Mouse (Mus musculus) olfactory bulb, adult 2 months (tissue): ENCODE results near the gene Lgr4. TPM values are rescaled to one million over a fixed set of nuclear protein-coding genes. Genes with fewer than 3 reads are reported as not detected.

ENCODE experiments used
- H3K27ac ChIP-seq: fragments of 200-500 bp; 2 replicates; pipeline ENCODE4 v1.5.1; 2012; ENCODE audit warnings: low read depth, low read length; ENCODE audit not compliant: insufficient read depth
- H3K4me1 ChIP-seq: fragments of 200-500 bp; 2 replicates; pipeline ENCODE4 v1.6.1; 2012; ENCODE audit warnings: low read length; ENCODE audit not compliant: control insufficient read depth, insufficient read depth
- H3K4me3 ChIP-seq: fragments of 200-500 bp; 2 replicates; pipeline ENCODE4 v1.5.1; 2012; ENCODE audit warnings: mild to moderate bottlenecking, low read depth, low read length, moderate library complexity; ENCODE audit not compliant: insufficient read depth
- CTCF ChIP-seq: fragments of 200-500 bp; IDR thresholded peaks from 2 replicates; pipeline ENCODE4 v1.5.1; 2012; ENCODE audit warnings: low read depth, mild to moderate bottlenecking, low read length, moderate library complexity; ENCODE audit not compliant: insufficient read depth
- POLR2A ChIP-seq: fragments of 200-500 bp; IDR thresholded peaks from 2 replicates; pipeline ENCODE4 v1.6.1; 2012; ENCODE audit warnings: mild to moderate bottlenecking, low read depth, low read length, moderate library complexity; ENCODE audit not compliant: insufficient read depth
- WGBS: fragments of 180-500 bp; shearing (Covaris S2); methylation state at CpG from one replicate; pipeline ENCODE4 v1.1.7; 2018; 5-methylcytosine and 5-hydroxymethylcytosine counted together
- polyA plus RNA-seq: library from polyadenylated mRNA; stranded (reverse); fragments of >200 nt; gene quantifications from 2 replicates; pipeline ENCODE4 v1.2.4, GENCODE M21; 2012; ENCODE audit warnings: low replicate concordance; ENCODE audit not compliant: missing spikeins, insufficient read depth, insufficient read length

Lgr4 gene
- polyA plus RNA-seq, 1 experiment = not detected

DNA sequence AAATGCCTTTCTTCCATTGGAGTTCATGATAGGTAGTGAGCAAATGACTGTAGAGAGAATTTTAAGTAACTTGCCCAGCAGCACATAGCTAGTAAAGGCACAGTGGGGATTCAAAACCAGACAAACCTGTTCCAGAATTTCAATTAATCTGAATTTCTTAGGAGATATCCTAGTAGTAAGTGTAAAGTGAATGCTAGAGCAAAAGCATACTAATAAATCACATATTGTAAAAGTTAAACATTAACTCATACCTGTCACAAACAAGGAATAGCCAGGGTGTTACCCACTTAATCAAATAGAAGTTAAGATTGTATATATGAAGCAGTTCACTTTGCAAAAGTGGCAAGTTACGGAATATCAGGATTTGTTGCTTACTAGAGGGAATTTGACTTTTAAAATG lies 74.3 kb downstream of the Lgr4 start:
- 98% methylated on average over 1 of the region's 1 CpGs for WGBS
- TF ChIP-seq POLR2A (no peak), CTCF (no peak)
- Histone ChIP-seq H3K4me1 (0 out of 2 replicates have a peak, but pooled peaks cover 5% of the 10 kb centered on the region), H3K27ac (no peak overlapping the region), H3K4me3 (no peak overlapping the region)

DNA sequence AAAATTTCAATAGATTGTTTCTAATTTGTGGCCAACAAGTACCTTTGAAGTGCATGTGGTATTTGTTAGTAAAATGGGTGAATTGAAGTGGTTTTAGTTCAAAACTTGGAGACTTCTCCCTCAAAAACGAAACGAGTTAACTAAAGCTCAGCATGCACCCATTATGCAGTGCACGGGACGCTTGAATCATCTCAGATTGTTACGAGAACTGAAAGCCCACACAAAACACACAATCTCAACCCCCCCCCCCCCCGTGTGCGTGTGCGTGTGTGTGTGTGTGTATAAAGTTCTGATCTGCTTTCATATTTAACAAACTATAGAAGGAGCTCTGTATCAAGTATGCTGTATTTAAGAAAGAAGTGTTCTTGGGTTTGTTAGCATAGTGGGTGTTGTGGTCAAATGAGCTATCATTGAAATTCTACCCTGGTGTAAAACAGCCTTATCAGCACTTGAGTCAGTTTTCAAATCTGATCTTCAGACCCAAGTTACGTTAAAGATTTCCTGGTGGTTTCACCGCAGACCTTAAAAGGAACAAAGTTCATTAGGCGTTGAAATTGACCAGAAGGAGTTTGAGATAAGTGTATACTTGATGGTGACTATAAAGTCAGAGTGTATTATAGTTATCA lies 75.1 kb downstream of the Lgr4 start:
- Histone ChIP-seq H3K27ac (no peak overlapping the region), H3K4me3 (no peak overlapping the region), H3K4me1 (0 out of 2 replicates have a peak, but pooled peaks cover 2% of the 10 kb centered on the region)
- TF ChIP-seq POLR2A (no peak), CTCF (no peak)
- WGBS = 58% methylated on average over 11 of the region's 11 CpGs

DNA sequence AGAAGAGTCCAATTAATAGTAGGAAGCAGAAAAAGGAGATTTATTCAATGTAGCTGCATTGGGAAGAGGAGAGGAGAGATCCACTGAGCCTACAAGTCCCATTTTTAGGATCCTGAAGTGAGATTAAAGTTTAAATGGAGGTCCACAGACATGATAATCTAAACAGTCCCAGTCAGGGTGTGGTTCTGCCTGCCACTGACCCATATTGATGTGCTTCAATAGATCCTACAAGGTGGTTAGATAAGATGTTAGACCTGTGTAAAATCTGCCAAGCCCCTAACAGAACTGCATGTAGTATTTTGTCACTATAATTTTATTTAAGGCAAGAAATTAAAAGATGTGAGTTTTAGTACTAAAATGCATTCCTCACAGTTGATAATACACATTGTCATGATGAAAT lies 76.0 kb downstream of the Lgr4 start:
- H3K27ac ChIP-seq = no peak overlapping the region
- no peak overlapping the region for H3K4me3 ChIP-seq
- 0 out of 2 replicates have a peak, but pooled peaks cover 2% of the 10 kb centered on the region for H3K4me1 ChIP-seq
- TF ChIP-seq CTCF (no peak), POLR2A (no peak)

DNA sequence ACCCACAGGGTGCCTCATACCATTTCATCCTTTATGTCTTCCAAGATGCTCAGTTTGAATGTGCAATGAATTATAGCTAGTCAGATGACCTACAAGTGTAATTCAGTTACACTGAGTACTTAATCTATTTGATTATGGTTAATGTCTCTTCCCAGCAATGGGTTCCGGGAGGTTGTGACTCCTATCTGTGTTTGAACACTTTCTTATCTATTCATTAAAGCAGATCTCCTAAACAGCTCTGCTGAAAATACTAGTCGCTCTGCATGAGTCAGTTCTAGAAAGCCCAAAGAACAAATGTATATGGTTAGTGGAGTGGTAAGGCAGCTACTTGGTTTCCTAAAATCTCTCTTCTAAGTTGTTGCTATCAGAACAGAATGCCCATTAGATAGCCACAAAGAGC lies 77.6 kb downstream of the Lgr4 start:
- Histone ChIP-seq H3K27ac (no peak overlapping the region), H3K4me1 (no peaks in the 10 kb centered on the region), H3K4me3 (no peak overlapping the region)
- no peak for TF ChIP-seq POLR2A
- no peak for TF ChIP-seq CTCF
- WGBS = 37% methylated on average over 2 of the region's 2 CpGs

DNA sequence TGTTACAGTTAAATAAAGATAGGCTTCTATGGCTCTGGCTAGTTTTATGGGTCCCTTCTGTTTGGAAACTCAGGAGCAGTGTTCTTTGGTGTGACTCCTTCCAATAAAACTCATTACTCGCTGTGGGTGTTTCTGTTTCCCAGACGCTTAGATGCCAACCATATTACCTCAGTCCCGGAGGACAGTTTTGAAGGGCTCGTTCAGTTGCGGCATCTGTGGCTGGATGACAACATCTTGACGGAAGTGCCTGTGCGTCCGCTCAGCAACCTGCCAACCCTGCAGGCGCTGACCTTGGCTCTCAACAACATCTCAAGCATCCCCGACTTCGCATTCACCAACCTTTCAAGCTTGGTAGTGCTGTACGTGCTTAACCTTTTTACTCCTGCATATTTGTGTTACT lies 79.0 kb downstream of the Lgr4 start:
- Histone ChIP-seq H3K4me1 (no peaks in the 10 kb centered on the region), H3K27ac (no peak overlapping the region), H3K4me3 (no peak overlapping the region)
- TF ChIP-seq CTCF = no peak
- TF ChIP-seq POLR2A = no peak
- 87% methylated on average over 12 of the region's 12 CpGs for WGBS

DNA sequence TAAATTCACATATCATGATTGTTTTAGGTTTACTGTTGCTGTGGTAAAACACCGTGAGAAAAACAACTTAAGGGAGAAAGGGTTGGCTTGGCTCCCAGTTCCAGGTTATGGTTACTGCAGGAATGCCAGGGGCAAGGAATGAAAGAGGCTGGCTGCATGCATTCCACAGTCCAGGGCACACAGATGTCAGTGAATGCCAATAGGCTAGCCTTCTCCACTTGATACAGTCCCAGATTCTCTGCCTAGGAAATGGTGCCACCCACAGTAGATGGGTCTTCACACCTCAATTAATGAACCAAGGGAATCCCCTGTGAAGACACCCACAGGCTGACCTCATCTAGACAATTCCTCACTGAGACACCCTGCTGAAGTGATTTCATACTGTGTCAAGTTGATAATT lies 87.2 kb downstream of the Lgr4 start:
- WGBS = 49% methylated on average over 1 of the region's 1 CpGs
- TF ChIP-seq CTCF (no peak), POLR2A (no peak)
- Histone ChIP-seq H3K4me3 (no peak overlapping the region), H3K4me1 (no peaks in the 10 kb centered on the region), H3K27ac (no peak overlapping the region)

DNA sequence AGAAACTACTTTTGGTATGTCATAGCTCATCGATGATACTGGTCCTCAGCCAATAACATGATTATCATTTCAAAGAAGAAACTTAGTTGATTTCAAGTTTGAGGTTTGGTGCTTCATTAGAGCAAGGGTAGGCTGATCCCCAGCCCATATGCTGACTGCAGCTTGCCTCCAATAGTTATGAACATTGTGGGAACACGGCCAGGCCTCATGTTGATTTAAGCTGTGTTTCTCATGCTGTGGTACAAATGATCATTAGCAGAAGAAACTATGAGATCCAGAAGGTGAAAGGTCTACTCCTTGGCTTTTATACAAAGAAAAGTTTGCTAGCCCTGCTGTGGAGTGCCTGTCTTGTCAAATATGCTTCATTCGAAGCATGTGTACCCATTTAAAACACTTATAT lies 87.7 kb downstream of the Lgr4 start:
- TF ChIP-seq POLR2A (no peak), CTCF (no peak)
- Histone ChIP-seq H3K4me1 (no peaks in the 10 kb centered on the region), H3K4me3 (no peak overlapping the region), H3K27ac (no peak overlapping the region)
- 82% methylated on average over 3 of the region's 3 CpGs for WGBS

DNA sequence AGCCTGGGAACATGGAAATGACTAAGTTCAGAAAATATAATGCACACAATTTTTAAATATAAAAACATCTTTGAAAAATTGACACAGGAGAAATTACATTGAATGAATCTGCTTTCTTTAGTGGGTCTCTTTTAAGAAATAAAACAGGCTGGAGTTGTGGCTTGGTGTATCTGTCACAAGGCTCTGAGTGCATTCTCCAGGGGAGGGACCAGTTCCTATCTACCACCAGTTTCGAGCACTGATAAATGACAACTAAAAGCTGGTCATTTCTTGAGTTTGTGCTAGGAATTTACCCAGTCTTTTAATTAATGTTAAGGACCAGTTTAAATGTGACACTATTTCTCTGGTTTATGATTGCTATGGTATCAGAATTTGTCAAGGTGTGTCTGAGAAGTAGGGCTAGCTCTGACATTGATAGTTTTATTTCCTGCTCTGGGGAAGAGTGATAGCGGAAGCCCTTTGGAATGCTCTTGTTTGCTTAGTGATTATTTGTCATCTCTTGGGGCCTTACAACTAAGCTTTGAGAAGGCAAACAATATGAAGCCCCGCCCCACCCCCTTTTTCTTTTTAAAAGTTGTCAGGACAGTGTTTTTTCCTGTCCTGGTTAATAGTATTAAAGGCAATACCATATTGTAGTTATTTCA lies 88.3 kb downstream of the Lgr4 start:
- H3K4me3 ChIP-seq = no peak overlapping the region
- H3K4me1 ChIP-seq = no peaks in the 10 kb centered on the region
- TF ChIP-seq POLR2A (no peak), CTCF (no peak)
- H3K27ac ChIP-seq = no peak overlapping the region
- 93% methylated on average over 3 of the region's 3 CpGs for WGBS

DNA sequence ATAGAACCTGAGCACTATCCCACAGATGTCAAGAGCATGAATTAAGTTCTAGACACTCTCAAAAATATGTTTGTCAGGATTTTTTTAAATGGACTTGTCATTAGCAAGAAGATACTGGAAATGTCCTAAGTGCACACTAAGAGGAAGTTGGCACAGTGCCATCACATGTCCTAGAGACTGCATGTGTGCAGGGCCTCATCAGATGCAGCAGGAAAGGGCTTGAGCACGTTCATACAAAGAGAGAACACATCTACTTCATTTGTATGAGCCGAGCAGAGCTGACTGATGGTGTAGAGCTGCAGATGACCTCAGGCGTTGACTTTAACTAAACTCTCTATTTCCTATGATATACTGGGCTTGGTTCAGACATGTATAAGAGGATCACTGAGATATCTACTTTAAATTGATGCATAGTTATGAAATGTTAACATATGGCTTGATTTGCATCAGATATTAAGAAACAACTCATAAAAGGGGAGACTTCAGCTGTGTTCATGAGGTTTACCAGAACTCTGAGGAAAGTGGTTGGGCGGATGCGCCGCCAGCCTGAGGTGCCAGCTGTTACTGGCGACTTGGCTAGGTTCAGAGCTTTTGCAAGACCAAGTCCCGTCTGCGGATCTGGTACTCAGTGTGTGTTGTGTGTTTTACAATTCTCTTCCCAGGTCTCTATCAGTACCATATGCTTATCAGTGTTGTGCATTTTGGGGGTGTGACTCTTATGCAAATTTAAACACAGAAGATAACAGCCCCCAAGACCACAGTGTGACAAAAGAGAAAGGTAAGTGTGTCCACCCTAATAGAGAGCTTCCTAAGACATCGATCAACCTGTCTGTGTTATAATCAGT lies 90.2 kb downstream of the Lgr4 start:
- H3K4me1 ChIP-seq = no peaks in the 10 kb centered on the region
- no peak overlapping the region for H3K27ac ChIP-seq
- WGBS = 92% methylated on average over 10 of the region's 10 CpGs
- H3K4me3 ChIP-seq = no peak overlapping the region
- TF ChIP-seq POLR2A (no peak), CTCF (no peak)
